Mouse (Mus musculus) embryonic fibroblast, embryonic 13.5 days (primary cell): Measurements from ENCODE around the gene Jak3.

Source experiments
- CTCF ChIP-seq: IDR thresholded peaks from 2 replicates; pipeline ENCODE4 v1.5.1; 2011; ENCODE audit warnings: mild to moderate bottlenecking, control low read depth, low read length, moderate library complexity, borderline replicate concordance; ENCODE audit not compliant: insufficient read depth
- POLR2A ChIP-seq: IDR thresholded peaks from 2 replicates; pipeline ENCODE4 v1.6.1; 2011; ENCODE audit warnings: low read depth, mild to moderate bottlenecking, control low read depth, low read length, moderate library complexity

DNA sequence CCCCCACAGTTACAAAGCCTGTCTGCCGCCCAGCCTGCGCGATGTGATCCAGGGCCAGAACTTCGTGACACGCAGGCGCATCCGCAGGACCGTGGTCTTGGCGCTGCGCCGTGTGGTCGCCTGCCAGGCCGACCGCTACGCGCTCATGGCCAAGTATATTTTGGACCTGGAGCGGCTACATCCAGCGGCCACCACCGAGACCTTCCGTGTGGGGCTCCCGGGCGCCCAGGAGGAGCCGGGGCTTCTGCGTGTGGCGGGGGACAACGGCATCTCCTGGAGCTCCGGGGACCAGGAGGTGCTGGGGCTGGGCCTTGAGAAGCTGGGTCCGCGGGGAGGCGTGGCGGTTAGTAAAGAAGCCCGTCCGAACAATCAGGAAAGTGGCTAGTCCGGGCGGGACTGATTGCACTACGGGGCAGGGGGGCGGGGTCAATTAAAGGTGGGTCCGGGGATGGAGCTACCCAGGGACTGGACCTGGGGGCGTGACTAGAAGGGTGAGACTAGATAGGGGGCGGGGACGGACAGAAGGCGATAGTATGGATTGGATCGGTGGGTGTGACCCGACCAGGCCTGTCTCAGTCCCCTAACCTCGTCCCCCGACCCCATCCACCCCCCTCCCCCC lies 3.6 kb downstream of the Jak3 start:
- no peak for TF ChIP-seq CTCF
- TF ChIP-seq POLR2A = no peak
